Mouse (Mus musculus): ENCODE data around the gene Elof1. TPM values are rescaled to one million over a fixed set of nuclear protein-coding genes. Genes with fewer than 3 reads are reported as not detected.

Gene Elof1
- total RNA-seq, 2 experiments from 2014 or later, result 37.9 to 39.1 TPM

GRCm38 (mm10) chr9:22136765-22137547 lies 20.0 kb upstream of the Elof1 start:
- DNase-seq (ENCODE audit: low spot score), result no peak

GRCm38 (mm10) chr9:22135644-22136390 lies 18.8 kb upstream of the Elof1 start, which contains the start of gene Acp5:
TSS of gene Acp5 (minus strand) at chr9:22135711.
- no peak for DNase-seq (ENCODE audit: low spot score)

GRCm38 (mm10) chr9:22134988-22135643 lies 18.1 kb upstream of the Elof1 start:
- no peak for DNase-seq (ENCODE audit: low spot score)

- DNase-seq (ENCODE audit: low spot score), result no peak
Observed at GRCm38 (mm10) chr9:22134246-22134890, 17.4 kb upstream of the Elof1 start.

GRCm38 (mm10) chr9:22132220-22132619 lies 15.2 kb upstream of the Elof1 start:
- DNase-seq (ENCODE audit: low spot score), result no peak

- DNase-seq (ENCODE audit: low spot score), result no peak
Observed at GRCm38 (mm10) chr9:22131226-22131981, 14.4 kb upstream of the Elof1 start.

- no peak for DNase-seq (ENCODE audit: low spot score)
Observed at GRCm38 (mm10) chr9:22125246-22126027, 8.5 kb upstream of the Elof1 start.

- no peak for DNase-seq (ENCODE audit: low spot score)
Observed at GRCm38 (mm10) chr9:22124169-22124568, 7.2 kb upstream of the Elof1 start.

- no peak for DNase-seq (ENCODE audit: low spot score)
Observed at GRCm38 (mm10) chr9:22123069-22123609, 6.2 kb upstream of the Elof1 start.

- DNase-seq (ENCODE audit: low spot score), result no peak
Observed at GRCm38 (mm10) chr9:22122005-22122404, 5.0 kb upstream of the Elof1 start.

GRCm38 (mm10) chr9:22121545-22121944 lies 4.6 kb upstream of the Elof1 start:
- no peak for DNase-seq (ENCODE audit: low spot score)

GRCm38 (mm10) chr9:22119543-22119942 lies 2.6 kb upstream of the Elof1 start:
- DNase-seq (ENCODE audit: low spot score), result no peak

- DNase-seq (ENCODE audit: low spot score), result peak; percentile 30
Observed at GRCm38 (mm10) chr9:22117754-22118456, 933 bp upstream of the Elof1 start.

- DNase-seq (ENCODE audit: low spot score), result no peak
Observed at GRCm38 (mm10) chr9:22116086-22116485, 886 bp downstream of the Elof1 start.

- DNase-seq (ENCODE audit: low spot score), result no peak
Observed at GRCm38 (mm10) chr9:22115635-22116034, 1.3 kb downstream of the Elof1 start.

- DNase-seq (ENCODE audit: low spot score), result no peak
Observed at GRCm38 (mm10) chr9:22108194-22108593, 8.8 kb downstream of the Elof1 start.

- DNase-seq (ENCODE audit: low spot score), result no peak
Observed at GRCm38 (mm10) chr9:22099922-22100321, 17.1 kb downstream of the Elof1 start.

GRCm38 (mm10) chr9:22098993-22099696 lies 17.8 kb downstream of the Elof1 start, which contains the start of gene Cnn1:
TSS of gene Cnn1 (plus strand) at chr9:22099216.
- DNase-seq (ENCODE audit: low spot score), result no peak

Measured in gastrocnemius, adult 18-20 months (tissue).